Mouse (Mus musculus) embryonic fibroblast, embryonic 13.5 days (primary cell): ENCODE data around the gene Rcvrn.

Experiments used
- CTCF ChIP-seq: IDR thresholded peaks from 2 replicates; pipeline ENCODE4 v1.5.1; 2011; ENCODE audit warnings: mild to moderate bottlenecking, control low read depth, low read length, moderate library complexity, borderline replicate concordance; ENCODE audit not compliant: insufficient read depth
- POLR2A ChIP-seq: IDR thresholded peaks from 2 replicates; pipeline ENCODE4 v1.6.1; 2011; ENCODE audit warnings: low read depth, mild to moderate bottlenecking, control low read depth, low read length, moderate library complexity

GRCm38 (mm10) chr11:67738345-67738744 is 43.2 kb downstream of the Rcvrn start:
- TF ChIP-seq CTCF (no peak), POLR2A (no peak)
